Mouse (Mus musculus): Measurements from ENCODE around the gene Slc9a5.
A peak's percentile ranks its signal among the peaks of the same experiment; 100 is the strongest.

Slc9a5 gene

DNA sequence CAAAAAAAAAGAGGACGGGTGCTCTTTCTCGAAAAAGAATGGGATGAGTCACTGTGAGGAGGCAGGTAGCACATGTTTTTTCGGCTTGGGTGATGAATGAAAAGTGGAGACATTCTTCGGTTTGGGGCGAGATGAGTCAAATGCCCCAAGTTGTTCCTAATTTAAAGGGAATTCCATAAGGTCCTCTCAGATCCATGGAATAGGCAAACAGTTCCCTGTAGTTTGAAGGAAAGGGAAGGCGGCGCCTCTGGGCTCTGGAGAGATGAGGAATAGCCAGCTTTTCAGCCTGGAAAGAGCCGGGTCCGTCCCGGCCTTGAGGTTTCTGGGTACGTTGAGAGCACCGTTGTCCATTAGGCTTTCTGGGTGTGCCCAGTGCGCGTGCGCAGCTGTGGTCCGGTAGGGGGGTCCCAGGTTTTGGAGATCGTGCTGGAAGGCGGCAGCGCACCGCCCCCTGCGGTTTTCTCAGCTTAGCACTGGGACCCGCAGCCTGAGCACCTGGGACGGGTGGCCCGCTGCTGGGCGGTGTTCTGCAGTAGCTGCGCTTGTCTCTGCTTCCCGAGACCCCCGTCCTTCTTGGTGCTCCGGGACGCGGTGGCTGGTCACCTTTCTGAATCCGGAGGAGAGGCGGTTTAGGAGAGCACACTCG is at the start of gene Slc9a5:
Gene Slc9a5 (plus strand): TSS at position 394 of the 646 bp plus-strand sequence.
- peak in 1 of 2 experiments; percentile 49 for DNase-seq (ENCODE audit: low spot score in 2 of 2)

DNA sequence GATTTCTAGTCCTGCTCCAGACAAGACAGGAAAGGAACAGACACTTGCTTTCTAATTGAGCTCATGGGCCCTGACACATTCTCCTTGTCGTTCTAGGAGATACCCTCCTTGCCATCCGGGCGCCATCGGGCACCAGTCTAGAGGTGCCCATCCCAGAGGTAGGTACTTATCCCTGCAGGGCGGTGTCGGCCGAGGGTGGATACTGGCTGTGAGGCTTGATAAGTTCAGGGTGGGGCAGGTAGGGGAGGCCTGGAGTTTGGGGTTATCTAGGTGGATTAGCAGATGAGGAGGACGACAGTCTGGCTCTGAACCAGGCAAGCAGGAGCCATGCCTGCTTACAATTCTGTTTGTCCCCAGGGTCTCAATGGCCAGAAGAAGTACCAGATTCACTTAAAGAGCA is 48.7 kb upstream of the Slc9a5 start:
- DNase-seq (ENCODE audit: low spot score in 2 of 2): no peak

DNA sequence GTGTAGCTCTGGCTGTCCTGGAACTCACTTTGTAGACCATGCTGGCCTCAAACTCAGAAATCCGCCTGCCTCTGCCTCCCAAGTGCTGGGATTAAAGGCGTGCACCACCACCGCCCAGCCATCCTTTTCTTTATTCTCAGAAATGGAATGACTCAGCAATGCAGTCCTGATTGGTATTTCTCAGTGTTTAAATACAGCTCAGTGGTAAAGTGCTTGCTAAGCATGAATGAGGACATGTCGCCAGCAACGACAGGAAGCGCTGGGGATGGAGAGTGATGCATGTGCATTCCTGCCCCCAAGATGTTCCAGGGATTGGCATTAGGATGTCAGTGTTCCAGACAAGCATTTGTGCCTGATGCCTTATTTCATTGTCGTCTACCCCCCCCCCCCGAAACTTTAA is 45.2 kb upstream of the Slc9a5 start:
- DNase-seq (ENCODE audit: low spot score in 2 of 2): no peak

DNA sequence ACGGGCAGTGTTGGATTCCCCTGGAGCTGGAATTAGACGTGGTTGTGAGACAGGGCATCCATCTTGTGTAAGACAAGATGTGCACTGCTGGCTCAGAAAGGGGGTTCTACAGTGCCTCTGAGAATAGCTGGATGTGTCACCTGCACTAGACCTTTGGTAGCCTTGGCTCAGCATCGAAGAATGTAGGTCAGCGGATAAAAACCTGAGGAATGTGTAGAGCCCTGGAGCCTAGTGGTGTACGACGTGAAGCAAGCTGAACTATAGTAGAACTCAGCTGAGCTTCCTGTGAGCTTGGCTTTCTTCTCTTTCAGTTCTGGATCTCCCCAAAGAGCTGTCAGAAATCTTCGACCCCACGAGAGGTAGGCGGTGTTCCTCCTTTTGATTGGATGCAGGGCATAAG is 44.8 kb upstream of the Slc9a5 start:
- DNase-seq (ENCODE audit: low spot score in 2 of 2): no peak

DNA sequence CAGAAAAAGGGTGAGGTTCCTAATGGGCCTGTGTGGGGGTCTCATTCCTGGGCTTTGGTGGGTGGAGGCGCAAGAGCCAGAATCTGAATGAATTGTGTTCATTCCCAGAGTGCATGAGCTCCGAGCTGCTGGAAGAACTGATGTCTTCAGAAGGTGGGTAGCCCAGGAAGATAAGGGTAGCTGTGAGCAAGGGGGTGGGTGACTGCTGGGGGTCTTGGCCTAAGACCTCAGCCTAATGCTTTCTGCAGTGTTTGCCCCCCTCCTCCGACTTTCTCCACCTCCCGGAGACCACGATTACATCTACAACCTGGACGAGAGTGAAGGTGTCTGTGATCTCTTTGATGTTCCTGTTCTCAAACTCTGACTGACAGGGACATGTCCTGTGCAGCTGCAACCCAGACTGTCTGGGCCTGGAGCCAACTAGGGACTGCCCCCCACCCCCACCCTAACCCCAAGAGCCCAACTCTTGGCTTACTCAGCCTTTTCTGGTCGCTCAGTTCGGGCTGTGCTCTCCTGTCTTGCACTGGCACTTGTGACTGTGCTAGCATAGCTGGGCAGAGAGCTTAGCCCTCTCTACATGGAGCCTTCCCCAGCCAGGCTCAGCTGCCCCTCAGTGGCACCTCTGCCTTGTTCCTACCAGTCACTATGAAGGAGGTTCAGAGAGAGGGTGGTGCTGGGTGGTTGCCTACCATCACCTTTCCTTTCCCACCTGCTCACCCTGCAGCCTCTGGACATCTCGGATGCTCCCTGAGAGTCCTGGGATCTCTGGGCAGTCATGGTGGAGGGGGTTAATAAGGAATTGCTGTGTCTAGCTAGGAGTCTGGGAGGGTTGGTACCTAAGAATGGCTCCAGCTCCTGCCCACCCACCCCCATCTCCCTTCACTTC is 44.1 kb upstream of the Slc9a5 start:
- no peak for DNase-seq (ENCODE audit: low spot score in 2 of 2)

DNA sequence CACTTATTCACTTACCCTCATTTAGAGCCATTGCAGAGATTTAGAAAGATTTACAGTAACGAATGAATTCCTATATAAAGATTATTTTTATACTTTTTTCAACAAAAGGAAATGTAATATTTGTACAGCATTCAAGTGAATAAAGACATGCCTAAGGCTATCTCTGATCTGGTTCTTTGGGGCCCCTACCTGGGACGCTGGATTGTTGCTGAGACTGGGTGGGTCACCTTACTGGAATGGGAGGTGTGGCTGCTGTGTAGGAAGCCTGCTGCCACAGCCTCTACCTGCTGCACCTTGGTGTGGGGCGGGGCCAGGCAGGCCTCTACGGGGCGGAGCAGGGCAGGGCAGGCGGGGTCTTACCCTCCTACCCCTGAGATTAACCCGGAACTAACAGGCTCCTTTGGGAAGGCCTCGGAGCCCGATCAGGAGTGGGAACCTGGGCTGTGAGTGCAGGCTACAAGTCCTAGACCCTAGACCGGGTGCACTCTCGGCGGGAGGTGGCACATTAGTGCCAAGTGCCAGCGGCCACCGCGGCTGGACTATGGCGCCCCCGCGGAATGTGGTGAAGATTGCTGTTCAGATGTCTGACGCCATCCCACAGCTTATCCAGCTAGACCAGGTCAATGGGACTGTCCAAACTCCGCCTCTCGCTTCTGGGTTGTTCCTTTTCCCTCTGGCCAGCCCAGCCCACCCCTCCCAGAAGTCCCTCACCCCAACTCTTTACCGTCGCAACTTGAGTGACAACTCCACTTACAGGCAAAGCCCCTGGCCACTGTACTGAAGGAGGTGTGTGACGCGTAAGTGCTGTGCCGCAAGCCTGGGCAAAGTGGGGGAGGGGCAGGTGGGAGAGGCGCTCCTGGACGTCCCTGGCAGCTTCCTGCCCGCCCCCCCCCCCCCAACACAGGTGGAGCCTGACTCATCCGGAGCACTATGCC is 43.2 kb upstream of the Slc9a5 start, which contains the start of gene Elmo3:
Gene Elmo3 (plus strand): TSS at position 391 of the 935 bp plus-strand sequence.
- DNase-seq (ENCODE audit: low spot score in 2 of 2): peak in 1 of 2 experiments; percentile 38

DNA sequence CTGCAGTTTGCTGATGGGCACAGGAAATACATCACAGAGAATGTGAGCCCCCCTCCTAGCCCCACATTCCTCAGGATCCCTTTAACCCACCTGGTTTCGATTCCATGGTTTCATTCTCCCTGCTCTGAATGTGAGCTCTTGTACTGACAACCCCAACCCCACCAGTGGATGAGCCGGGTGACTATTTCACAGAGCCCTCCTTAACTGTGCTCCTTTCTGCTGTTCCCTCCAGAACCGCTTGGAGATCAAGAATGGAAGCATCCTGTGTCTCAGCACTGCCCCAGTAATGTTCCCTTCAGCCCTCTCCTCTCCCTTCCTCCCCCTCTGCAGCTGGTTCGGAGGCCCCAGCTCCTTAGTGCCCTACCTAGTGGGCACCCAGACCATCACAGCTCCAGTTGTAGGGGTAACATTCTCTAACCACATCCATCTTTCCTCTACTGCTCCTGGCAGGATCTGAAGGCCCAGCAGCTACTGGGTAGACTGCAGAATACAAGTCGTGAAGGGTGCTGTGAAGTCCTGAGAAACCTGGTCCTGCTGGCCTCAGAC is 42.4 kb upstream of the Slc9a5 start:
- no peak for DNase-seq (ENCODE audit: low spot score in 2 of 2)

DNA sequence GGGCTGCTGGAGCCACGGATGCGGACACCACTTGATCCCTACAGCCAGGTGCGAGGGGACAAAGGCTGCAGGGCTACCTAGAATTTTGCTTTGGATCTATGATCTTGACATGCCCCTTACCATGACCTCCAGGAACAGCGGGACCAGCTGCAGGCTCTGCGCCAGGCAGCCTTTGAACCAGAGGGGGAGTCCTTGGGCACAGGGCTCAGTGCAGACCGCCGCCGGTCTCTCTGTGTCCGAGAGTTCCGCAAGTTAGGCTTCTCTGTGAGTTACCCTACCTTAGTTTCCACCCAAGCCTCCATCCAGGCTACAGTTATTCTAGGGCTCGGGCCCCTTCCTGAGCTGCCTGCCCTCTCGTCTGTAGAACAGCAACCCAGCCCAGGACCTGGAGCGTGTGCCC is 41.0 kb upstream of the Slc9a5 start:
- DNase-seq (ENCODE audit: low spot score in 2 of 2): no peak

DNA sequence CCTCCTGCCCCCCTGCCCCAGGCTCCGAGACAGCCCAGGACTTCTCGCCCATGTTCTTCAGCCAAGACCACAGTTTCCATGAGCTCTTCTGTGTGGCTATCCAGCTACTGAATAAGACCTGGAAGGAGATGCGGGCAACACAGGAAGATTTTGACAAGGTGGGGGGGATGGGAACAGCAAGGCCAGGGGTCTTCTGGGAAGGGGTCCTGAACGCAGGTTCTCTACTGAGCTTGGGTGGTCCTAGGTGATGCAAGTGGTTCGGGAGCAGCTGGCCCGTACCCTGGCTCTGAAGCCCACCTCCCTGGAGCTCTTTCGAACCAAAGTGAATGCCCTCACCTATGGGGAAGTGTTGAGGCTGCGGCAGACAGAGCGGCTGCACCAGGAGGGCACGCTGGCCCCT is 40.2 kb upstream of the Slc9a5 start:
- no peak for DNase-seq (ENCODE audit: low spot score in 2 of 2)

DNA sequence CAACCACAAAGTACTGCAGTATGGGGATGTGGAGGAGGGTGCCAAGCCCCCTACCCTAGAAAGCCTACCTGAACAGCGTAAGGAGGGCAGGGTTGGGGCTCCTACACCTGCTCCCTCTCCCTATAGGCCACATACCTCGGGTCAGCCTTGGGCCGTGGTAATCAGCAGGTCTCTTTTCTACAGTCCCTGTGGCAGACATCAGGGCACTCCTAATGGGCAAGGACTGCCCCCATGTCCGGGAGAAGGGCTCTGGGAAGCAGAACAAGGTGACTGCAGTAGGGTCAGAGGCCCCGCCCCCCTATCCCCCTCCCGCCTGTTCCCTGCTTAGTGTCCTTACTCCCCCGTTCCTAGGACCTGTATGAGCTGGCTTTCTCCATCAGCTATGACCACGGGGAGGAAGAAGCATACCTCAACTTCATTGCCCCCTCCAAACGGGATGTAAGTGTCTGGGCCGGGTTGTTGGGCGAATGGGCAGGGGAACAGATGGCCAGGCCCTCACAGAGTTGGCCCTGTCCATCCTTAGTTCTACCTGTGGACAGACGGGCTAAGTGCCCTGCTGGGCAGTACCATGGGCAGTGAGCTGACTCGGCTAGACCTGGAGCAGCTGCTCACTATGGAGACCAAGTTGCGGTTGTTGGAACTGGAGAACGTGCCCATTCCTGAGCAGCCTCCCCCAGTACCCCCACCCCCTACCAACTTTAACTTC is 39.3 kb upstream of the Slc9a5 start:
- DNase-seq (ENCODE audit: low spot score in 2 of 2): no peak

DNA sequence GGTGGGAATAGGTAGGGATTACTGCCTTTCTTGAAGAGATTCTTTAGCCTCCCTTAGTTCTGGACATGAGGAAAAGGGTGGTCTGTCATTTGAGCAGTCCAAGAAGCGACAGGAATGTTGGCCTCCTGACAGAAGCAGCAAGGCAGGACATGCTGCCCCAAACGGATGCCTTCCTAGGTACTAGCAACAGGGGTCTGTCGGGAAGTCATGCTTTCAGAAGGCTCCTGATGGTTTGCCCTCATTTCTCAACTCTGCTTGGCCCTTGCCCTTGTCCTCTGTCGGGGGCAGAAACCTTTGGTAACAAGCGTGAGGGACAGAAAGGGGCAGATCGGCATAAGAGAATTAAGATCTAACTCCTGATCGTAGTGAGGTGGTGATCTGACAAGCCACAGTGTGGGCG is 38.5 kb upstream of the Slc9a5 start:
- DNase-seq (ENCODE audit: low spot score in 2 of 2): no peak

DNA sequence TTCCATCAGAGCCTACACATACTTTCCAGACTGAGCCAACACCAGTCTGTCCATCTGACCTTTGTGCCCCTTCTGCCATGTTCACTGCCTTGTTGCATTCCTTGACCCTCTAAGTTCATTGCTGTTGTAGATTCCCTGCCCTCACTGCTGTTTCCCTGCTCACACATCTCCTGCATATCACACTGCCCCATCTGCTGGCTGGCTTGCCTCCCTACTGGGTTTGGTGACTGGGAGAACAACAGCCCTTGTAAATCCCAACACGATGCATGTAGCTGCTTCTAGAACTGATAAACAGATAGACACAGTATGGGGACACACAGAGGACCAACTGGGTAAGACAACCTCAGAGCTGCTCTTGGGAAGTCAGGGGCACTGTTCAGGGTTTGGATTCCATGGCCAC is 36.9 kb upstream of the Slc9a5 start:
- no peak for DNase-seq (ENCODE audit: low spot score in 2 of 2)

DNA sequence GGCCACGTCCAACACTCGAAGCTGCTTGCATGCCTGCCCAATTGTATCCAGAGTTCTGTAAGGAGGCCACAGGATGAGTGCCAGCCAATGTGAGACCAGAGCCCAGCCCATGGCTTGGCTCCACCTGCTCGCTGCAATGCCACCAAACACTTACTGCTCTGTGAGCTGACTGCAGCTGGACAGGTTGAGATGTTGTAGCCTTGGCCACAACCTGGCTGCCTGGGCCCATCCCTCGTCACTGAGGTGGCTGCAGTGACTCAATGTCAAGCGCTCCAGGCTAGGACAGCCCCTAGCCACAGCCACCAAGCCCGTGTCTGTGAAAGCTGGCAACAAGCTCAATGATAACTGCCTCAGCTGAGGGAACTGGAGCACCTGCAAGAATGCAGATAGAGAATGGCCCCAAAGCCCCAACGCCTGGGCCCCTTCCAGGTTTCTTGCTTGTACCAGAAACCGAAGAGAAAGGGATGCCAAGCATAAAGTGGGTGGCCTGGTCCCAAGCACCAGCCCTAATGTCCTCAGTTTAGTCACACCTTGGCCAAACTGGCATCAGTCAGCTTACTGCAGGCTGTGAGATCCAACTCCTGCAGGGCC is 35.7 kb upstream of the Slc9a5 start:
- no peak for DNase-seq (ENCODE audit: low spot score in 2 of 2)

DNA sequence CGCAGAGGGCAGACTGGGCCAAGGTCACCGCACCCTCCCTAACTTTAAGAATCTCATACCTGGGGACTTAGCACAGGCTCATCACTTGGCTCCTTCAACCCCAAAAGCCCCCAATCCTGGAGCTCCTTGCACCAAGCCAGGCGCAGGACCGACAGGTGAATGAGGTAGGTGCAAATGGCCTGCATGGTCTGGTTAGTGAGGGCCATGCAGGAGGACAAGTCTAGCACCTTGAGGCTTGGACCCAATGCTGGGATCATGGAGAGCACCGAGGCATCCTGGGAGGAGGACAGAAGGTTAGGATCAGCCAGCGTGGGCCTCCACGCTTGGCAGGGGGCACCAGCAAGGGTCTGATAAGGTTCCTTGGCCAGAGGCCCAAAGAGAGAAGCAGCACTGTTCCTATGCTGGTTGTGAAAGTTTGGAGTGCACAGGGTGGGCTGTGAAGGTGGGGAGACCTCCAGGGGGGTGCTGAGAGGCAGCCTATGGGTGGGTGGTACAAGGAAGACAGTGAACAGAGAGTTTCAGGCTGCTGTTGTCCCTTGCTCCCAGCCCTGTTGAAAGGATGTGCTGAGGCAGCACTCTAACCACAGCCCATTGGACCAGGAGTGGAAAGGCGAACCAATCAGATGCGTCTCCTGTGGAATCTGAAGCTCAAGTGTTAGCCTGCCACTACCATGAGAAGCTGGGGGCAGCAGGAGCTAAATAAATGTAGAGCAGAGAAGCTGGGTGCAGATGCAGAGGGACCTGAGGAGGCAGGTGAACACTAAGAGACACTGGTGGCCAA is 34.8 kb upstream of the Slc9a5 start:
- no peak for DNase-seq (ENCODE audit: low spot score in 2 of 2)

DNA sequence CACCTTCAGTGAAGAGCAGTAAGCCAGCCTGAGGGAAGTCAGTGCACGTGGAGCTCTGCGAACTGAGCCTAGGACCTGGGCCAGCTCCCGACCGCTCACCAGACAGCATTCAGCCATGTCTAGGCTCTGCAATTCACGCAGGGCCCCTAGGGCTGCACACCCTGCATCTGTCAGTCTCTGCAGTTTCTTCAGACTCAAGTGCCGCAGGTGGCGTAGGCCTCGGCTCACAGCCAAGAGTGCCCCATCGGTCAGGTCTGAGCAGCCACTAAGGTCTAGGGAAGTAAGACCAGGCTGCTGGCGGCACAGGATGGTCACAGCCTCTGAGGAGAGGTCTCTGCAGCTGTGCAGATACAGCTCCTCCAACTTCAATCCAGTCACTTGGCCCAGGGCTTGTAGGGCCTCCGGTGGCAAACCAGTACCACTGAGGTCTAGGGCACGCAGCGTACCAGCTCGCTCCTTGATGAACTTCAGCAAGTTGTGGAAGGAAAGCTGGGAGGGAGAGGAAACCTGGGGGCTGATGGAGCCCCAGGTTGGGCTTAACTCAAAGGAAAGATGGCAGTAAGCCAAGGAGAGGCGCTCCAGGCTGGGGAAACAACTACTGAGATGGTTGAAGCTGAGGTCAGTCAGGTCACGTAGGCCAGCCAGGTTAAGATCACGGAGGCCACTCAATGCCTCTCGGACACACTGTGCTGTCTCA is 33.4 kb upstream of the Slc9a5 start:
- DNase-seq (ENCODE audit: low spot score in 2 of 2): no peak

DNA sequence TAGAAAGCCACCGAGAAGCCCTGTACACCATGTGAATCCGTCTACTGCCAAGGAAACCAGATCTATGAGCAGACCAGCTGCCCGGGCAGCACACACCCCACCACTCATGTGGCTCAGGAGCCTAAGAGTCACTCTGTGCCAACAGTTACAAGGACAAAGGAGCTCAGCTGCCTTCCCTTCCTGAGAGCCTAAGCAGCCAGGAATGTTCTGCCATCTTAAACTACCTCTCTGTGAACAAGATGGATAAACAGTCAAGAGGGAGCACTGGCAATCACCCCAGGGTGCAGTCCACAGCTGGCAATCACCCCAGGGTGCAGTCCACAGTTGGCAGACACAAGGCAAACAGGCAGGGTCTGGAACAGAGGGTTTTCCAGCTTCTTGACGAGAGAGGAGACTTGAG is 30.7 kb upstream of the Slc9a5 start:
- DNase-seq (ENCODE audit: low spot score in 2 of 2): no peak

DNA sequence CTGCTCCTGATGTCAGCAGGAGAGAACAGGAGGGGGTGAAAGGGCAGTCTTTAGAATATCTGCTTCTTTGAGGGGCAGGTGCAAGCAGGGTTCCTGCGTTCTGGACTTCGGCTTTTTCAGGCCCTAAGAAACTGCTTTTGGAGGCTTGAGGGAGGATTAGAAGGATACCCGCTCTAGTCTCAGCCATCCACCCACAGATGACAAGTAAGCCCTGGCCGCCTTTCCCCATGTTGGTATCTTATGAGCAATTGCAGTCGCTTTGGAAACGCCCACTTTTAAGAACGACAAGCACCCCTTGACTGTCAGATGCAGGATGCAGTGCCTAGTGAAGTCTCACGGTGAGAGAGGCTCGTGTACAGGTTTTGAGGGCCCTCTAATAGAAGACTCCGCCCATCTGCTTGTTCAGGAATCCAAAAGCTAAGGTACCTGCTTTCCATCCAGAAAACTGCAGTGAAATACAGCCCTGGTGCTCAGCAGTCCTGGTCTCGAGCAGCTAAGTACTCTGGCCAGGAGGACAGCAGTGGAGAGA is 29.9 kb upstream of the Slc9a5 start:
- DNase-seq (ENCODE audit: low spot score in 2 of 2): no peak

DNA sequence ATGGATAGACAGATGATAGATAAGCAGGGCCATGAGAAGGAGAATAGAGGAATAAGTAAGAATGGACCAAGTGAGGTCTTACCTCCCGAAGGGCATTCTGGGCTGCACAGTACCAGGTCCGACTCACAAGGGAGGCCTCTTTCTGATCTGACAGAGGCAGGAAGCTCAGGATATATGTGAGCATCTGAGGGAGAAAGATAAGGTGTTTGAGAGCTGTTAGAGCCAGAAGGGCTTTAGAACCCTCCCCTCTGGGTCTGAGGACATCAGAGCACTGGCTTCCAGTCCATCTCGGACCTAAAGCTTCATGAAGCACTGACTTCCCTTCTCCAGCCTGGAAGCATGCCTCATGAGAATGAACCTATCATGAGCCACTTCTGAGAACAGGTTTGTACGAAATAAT is 25.5 kb upstream of the Slc9a5 start:
- no peak for DNase-seq (ENCODE audit: low spot score in 2 of 2)

DNA sequence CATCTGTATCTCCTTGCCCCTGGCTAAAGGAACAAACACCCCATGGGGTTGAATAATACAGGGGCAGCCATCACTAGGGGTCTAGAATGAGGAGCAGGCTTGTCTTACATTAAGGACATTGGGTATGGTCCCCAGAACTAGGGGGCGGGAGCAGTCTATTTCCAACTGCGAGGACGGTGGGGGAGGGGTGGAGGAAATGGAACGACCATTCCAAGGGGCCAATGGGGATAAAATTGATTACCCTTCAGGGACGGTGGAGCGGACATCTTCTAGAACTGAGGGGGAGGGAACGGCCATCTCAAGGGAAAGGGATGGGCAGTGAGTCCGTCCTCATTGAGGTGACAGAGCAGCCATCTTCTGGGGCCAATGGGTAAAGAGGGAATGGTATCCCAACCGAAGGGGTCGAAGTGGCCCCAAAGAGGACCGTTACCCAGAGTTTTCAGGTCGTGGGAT is 23.0 kb upstream of the Slc9a5 start:
- no peak for DNase-seq (ENCODE audit: low spot score in 2 of 2)

All from left cerebral cortex, adult 9 months (tissue).